Mouse (Mus musculus) midbrain, embryonic 11.5 days (tissue): ENCODE measurements around the gene Rag2. TPM values are rescaled to one million over a fixed set of nuclear protein-coding genes. Genes with fewer than 3 reads are reported as not detected.

ENCODE experiments used
- ATAC-seq: fragments of 200-750 bp; cut with Nextera tagmentation; 2 replicates; pipeline ENCODE4 v1.8.0; 2017; ENCODE audit warnings: moderate TSS enrichment, moderate library complexity; ENCODE audit not compliant: low FRiP score
- DNase-seq: peaks from one replicate; pipeline ENCODE4 v3.0.0; 2015; ENCODE audit warnings: low spot score; ENCODE audit errors: missing footprints
- H3K27ac ChIP-seq: fragments of 300-500 bp; sonication (generic); 2 replicates; pipeline ENCODE4 v1.5.1; 2014; ENCODE audit warnings: low read depth, low read length
- H3K27me3 ChIP-seq: fragments of 300-500 bp; sonication (generic); 2 replicates; pipeline ENCODE4 v1.6.1; 2014; ENCODE audit warnings: mild to moderate bottlenecking, low read length, moderate library complexity, mixed read lengths; ENCODE audit not compliant: control insufficient read depth, insufficient read depth
- H3K36me3 ChIP-seq: fragments of 300-500 bp; sonication (generic); 2 replicates; pipeline ENCODE4 v1.6.1; 2014; ENCODE audit warnings: mild to moderate bottlenecking, low read length, moderate library complexity, mixed read lengths; ENCODE audit not compliant: control insufficient read depth, insufficient read depth
- H3K4me1 ChIP-seq: fragments of 300-500 bp; sonication (generic); 2 replicates; pipeline ENCODE4 v1.6.1; 2014; ENCODE audit warnings: low read length; ENCODE audit not compliant: control insufficient read depth, insufficient read depth
- H3K4me2 ChIP-seq: fragments of 300-500 bp; sonication (generic); 2 replicates; pipeline ENCODE4 v1.6.1; 2014; ENCODE audit warnings: mild to moderate bottlenecking, moderate library complexity
- H3K4me3 ChIP-seq: fragments of 300-500 bp; sonication (generic); 2 replicates; pipeline ENCODE4 v1.5.1; 2014; ENCODE audit warnings: low read depth, low read length
- H3K9ac ChIP-seq: fragments of 300-500 bp; sonication (generic); 2 replicates; pipeline ENCODE4 v1.6.1; 2014; ENCODE audit warnings: low read length
- H3K9me3 ChIP-seq: fragments of 300-500 bp; sonication (generic); 2 replicates; pipeline ENCODE4 v1.6.1; 2016; ENCODE audit warnings: low read length; ENCODE audit not compliant: control insufficient read depth
- WGBS: fragments of 180-500 bp; shearing (Covaris S2); extraction: QIAGEN DNeasy Blood & Tissue Kit; methylation state at CpG from one replicate; pipeline ENCODE4 v1.1.7; 2014; 5-methylcytosine and 5-hydroxymethylcytosine counted together
- polyA plus RNA-seq: library from polyadenylated mRNA; unstranded; fragments of >200 nt; fragmentation: Nextera tagmentation; extraction: Ambion mirVana; gene quantifications from 2 replicates; pipeline ENCODE4 v1.2.1, GENCODE M21; 2014

Gene Rag2
- polyA plus RNA-seq, 1 experiment from 2014 or later = 0.05 TPM

GRCm38 (mm10) chr2:101618373-101618772 lies 6.1 kb upstream of the Rag2 start:
- no peaks in the 10 kb centered on the region for H3K9me3 ChIP-seq
- H3K27me3 ChIP-seq = no peaks in the 10 kb centered on the region
- DNase-seq (peak; percentile 31), ATAC-seq (no peak)
- H3K36me3 ChIP-seq = no peaks in the 10 kb centered on the region
- H3K4me2 ChIP-seq = no peak overlapping the region
- no peak overlapping the region for H3K4me3 ChIP-seq
- WGBS = 80% methylated on average over 4 of the region's 4 CpGs
- no peak overlapping the region for H3K9ac ChIP-seq
- no peak overlapping the region for H3K27ac ChIP-seq
- no peaks in the 10 kb centered on the region for H3K4me1 ChIP-seq

- 0 out of 2 replicates have a peak, but pooled peaks cover 2% of the 10 kb centered on the region for H3K4me1 ChIP-seq
- H3K9ac ChIP-seq = no peak overlapping the region
- H3K4me2 ChIP-seq = no peak overlapping the region
- DNase-seq (peak; percentile 37), ATAC-seq (no peak)
- 80% methylated on average over 3 of the region's 3 CpGs for WGBS
- H3K4me3 ChIP-seq = no peak overlapping the region
- no peaks in the 10 kb centered on the region for H3K9me3 ChIP-seq
- no peaks in the 10 kb centered on the region for H3K36me3 ChIP-seq
- H3K27ac ChIP-seq = no peak overlapping the region
- no peaks in the 10 kb centered on the region for H3K27me3 ChIP-seq
These were observed 3.6 kb upstream of the Rag2 start for GRCm38 (mm10) chr2:101620899-101621298.

- Histone ChIP-seq H3K27me3 (no peaks in the 10 kb centered on the region), H3K4me2 (no peak overlapping the region), H3K27ac (no peak overlapping the region), H3K4me1 (0 out of 2 replicates have a peak, but pooled peaks cover 2% of the 10 kb centered on the region), H3K9ac (no peak overlapping the region), H3K36me3 (no peaks in the 10 kb centered on the region), H3K9me3 (no peaks in the 10 kb centered on the region), H3K4me3 (no peak overlapping the region)
- ATAC-seq (no peak), DNase-seq (peak; percentile 56)
- WGBS = 72% methylated on average over 7 of the region's 7 CpGs
These were observed 2.9 kb upstream of the Rag2 start for GRCm38 (mm10) chr2:101621611-101622010.

- Histone ChIP-seq H3K4me2 (no peak overlapping the region), H3K9me3 (no peaks in the 10 kb centered on the region), H3K4me3 (no peak overlapping the region), H3K27ac (no peak overlapping the region), H3K9ac (no peak overlapping the region), H3K4me1 (0 out of 2 replicates have a peak, but pooled peaks cover 2% of the 10 kb centered on the region), H3K27me3 (no peaks in the 10 kb centered on the region), H3K36me3 (no peaks in the 10 kb centered on the region)
- DNase-seq (no peak), ATAC-seq (no peak)
- 61% methylated on average over 2 of the region's 2 CpGs for WGBS
These were observed 1.5 kb upstream of the Rag2 start for GRCm38 (mm10) chr2:101623042-101623441.

- 60% methylated on average over 2 of the region's 2 CpGs for WGBS
- H3K36me3 ChIP-seq = no peaks in the 10 kb centered on the region
These were observed 507 bp upstream of the Rag2 start for GRCm38 (mm10) chr2:101624011-101624410.

GRCm38 (mm10) chr2:101627227-101627626 lies 2.7 kb downstream of the Rag2 start:
- H3K4me2 ChIP-seq = no peak overlapping the region
- no peaks in the 10 kb centered on the region for H3K9me3 ChIP-seq
- DNase-seq = peak; percentile 61
- no peak overlapping the region for H3K9ac ChIP-seq
- H3K4me1 ChIP-seq = 0 out of 2 replicates have a peak, but pooled peaks cover 2% of the 10 kb centered on the region
- H3K27me3 ChIP-seq = no peaks in the 10 kb centered on the region
- H3K36me3 ChIP-seq = no peaks in the 10 kb centered on the region
- H3K27ac ChIP-seq = no peak overlapping the region
- ATAC-seq = no peak
- no peak overlapping the region for H3K4me3 ChIP-seq

More at GRCm38 (mm10) chr2:101624011-101624410, 507 bp upstream of the Rag2 start:
- no peak overlapping the region for H3K27ac ChIP-seq
- DNase-seq (peak; percentile 77), ATAC-seq (no peak)
- H3K4me1 ChIP-seq = 0 out of 2 replicates have a peak, but pooled peaks cover 2% of the 10 kb centered on the region
- no peak overlapping the region for H3K4me3 ChIP-seq
- H3K9ac ChIP-seq = no peak overlapping the region
- no peaks in the 10 kb centered on the region for H3K9me3 ChIP-seq
- H3K27me3 ChIP-seq = no peaks in the 10 kb centered on the region
- no peak overlapping the region for H3K4me2 ChIP-seq

- peak; percentile 99 for ATAC-seq
- H3K4me3 ChIP-seq = peak overlapping the region; percentile 60
These were observed 4.0 kb downstream of the Rag2 start for GRCm38 (mm10) chr2:101628297-101629236.

GRCm38 (mm10) chr2:101638979-101639839 lies 14.7 kb downstream of the Rag2 start:
- H3K27me3 ChIP-seq = no peaks in the 10 kb centered on the region
- DNase-seq (no peak), ATAC-seq (no peak)
- H3K27ac ChIP-seq = no peak overlapping the region
- H3K9ac ChIP-seq = no peak overlapping the region
- H3K4me2 ChIP-seq = no peak overlapping the region
- 82% methylated on average over 7 of the region's 7 CpGs for WGBS
- no peaks in the 10 kb centered on the region for H3K4me1 ChIP-seq
- H3K4me3 ChIP-seq = no peak overlapping the region
- H3K36me3 ChIP-seq = no peaks in the 10 kb centered on the region
- H3K9me3 ChIP-seq = no peaks in the 10 kb centered on the region

More at GRCm38 (mm10) chr2:101628297-101629236, 4.0 kb downstream of the Rag2 start:
- Histone ChIP-seq H3K9me3 (no peaks in the 10 kb centered on the region), H3K36me3 (no peaks in the 10 kb centered on the region), H3K4me1 (0 out of 2 replicates have a peak, but pooled peaks cover 2% of the 10 kb centered on the region), H3K27ac (peak overlapping the region; percentile 70), H3K4me2 (peak overlapping the region; percentile 70), H3K9ac (peak overlapping the region; percentile 75), H3K27me3 (no peaks in the 10 kb centered on the region)
- DNase-seq = peak; percentile 99
- WGBS = 1% methylated on average over 31 of the region's 31 CpGs
